Mouse (Mus musculus) neural tube, embryonic 13.5 days (tissue): ENCODE measurements around the gene Fggy. TPM values are rescaled to one million over a fixed set of nuclear protein-coding genes. Genes with fewer than 3 reads are reported as not detected.
A peak's percentile ranks its signal among the peaks of the same experiment; 100 is the strongest.

ENCODE experiments used
- ATAC-seq: fragments of 200-750 bp; cut with Nextera tagmentation; 2 replicates; pipeline ENCODE4 v1.8.0; 2017; ENCODE audit warnings: low read depth, mild to moderate bottlenecking, moderate TSS enrichment, moderate library complexity
- H3K27ac ChIP-seq: fragments of 300-500 bp; sonication (generic); replicated peaks from 2 replicates; pipeline ENCODE4 v1.5.1; 2015; ENCODE audit warnings: moderate library complexity, mild to moderate bottlenecking, inconsistent platforms
- H3K27me3 ChIP-seq: fragments of 300-500 bp; sonication (generic); 2 replicates; pipeline ENCODE4 v1.6.1; 2015; ENCODE audit warnings: mild to moderate bottlenecking, inconsistent platforms
- H3K36me3 ChIP-seq: fragments of 300-500 bp; sonication (generic); 2 replicates; pipeline ENCODE4 v1.6.1; 2015; ENCODE audit warnings: mild to moderate bottlenecking, inconsistent platforms
- H3K4me1 ChIP-seq: fragments of 300-500 bp; sonication (generic); replicated peaks from 2 replicates; pipeline ENCODE4 v1.6.1; 2015; ENCODE audit warnings: inconsistent platforms
- H3K4me2 ChIP-seq: fragments of 300-500 bp; sonication (generic); 2 replicates; pipeline ENCODE4 v1.6.1; 2015; ENCODE audit warnings: inconsistent platforms, mild to moderate bottlenecking, moderate library complexity
- H3K4me3 ChIP-seq: fragments of 300-500 bp; sonication (generic); 2 replicates; pipeline ENCODE4 v1.5.1; 2015; ENCODE audit warnings: mild to moderate bottlenecking, inconsistent platforms
- H3K9ac ChIP-seq: fragments of 300-500 bp; sonication (generic); 2 replicates; pipeline ENCODE4 v1.6.1; 2015; ENCODE audit warnings: moderate library complexity, mild to moderate bottlenecking, inconsistent platforms
- H3K9me3 ChIP-seq: fragments of 300-500 bp; sonication (generic); 2 replicates; pipeline ENCODE4 v1.6.1; 2016; ENCODE audit warnings: inconsistent platforms
- WGBS: fragments of 180-500 bp; shearing (Covaris S2); methylation state at CpG from one replicate; pipeline ENCODE4 v1.1.7; 2015; 5-methylcytosine and 5-hydroxymethylcytosine counted together
- polyA plus RNA-seq: library from polyadenylated mRNA; unstranded; fragments of >200 nt; fragmentation: Nextera tagmentation; extraction: Ambion mirVana; gene quantifications from 2 replicates; pipeline ENCODE4 v1.2.1, GENCODE M21; 2015

Gene Fggy
- polyA plus RNA-seq, 1 experiment from 2014 or later: 6.9 TPM

DNA sequence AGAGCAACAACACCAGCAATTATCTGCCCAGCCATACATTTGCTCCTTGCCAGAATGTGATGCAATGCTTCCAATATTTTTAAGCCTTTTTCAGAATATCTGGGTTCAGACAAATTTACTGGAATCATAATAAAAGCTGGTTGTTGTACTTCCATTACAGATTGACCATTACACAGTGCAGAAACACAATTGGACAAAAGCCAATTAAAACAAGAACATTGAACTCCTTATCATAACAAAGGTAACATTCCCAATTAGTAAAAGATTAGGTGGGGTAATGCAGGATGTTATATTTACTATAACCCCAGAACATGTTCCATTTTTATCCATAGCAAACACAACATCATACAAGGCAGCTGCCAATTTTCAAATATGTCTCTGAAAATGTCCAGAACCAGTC, 396.0 kb downstream of the Fggy start:
- H3K4me2 ChIP-seq: no peak overlapping the region
- H3K4me1 ChIP-seq: no peaks in the 10 kb centered on the region
- no peak overlapping the region for H3K27ac ChIP-seq
- H3K36me3 ChIP-seq: no peaks in the 10 kb centered on the region
- H3K9ac ChIP-seq: no peak overlapping the region
- no peaks in the 10 kb centered on the region for H3K27me3 ChIP-seq
- no peak overlapping the region for H3K4me3 ChIP-seq
- ATAC-seq: no peak
- no peaks in the 10 kb centered on the region for H3K9me3 ChIP-seq

DNA sequence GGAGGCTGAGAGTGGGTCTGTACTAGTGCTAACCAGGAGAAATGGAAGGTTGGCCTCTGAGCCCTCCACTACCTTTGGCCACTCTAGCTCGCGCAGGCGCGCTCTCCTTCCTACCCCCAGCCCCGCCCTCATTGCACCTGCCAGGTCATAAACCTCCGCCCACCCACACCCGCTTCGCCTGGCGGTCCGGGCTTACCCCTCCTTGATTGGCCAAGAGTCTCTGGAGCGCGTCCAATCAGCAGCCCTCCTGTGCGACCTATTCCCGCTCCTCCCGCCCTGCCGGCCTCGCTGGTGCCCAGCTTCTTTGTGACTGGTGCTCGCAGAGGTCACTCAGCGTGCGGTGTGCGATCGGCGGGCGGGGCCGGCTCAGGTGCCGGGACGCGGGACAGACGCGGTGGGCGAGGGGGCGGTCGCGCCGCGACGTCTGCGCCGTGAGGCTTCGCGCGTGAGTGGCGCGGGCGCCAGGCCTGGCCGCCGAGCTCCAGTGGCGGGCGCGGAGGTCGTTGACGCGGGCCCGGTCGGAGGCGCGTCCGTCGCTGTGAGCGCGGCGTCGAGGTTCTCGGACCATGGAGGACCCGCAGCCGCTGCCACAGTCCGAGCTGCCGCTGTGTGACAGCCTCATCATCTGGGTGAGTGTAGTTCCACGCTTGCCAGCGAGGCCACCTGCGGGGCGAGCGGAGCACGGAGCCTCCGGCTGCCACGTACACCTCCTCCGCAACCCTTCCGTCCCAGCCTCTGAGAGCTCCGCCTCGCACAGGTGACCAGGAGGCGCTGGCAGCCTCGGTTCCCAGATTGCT, 409.8 kb downstream of the Fggy start, which contains the start of gene Hook1:
Gene Hook1, plus strand, starts transcription at position 313 of the 797 bp plus-strand sequence.
- peak within 1 kb of the TSS; percentile 85 for H3K27ac ChIP-seq
- no peaks in the 10 kb centered on the region for H3K9me3 ChIP-seq
- H3K36me3 ChIP-seq: no peaks in the 10 kb centered on the region
- peak within 1 kb of the TSS; percentile 75 for H3K4me2 ChIP-seq
- peaks cover 14% of the 10 kb centered on the region for H3K4me1 ChIP-seq
- peak within 1 kb of the TSS; percentile 84 for H3K9ac ChIP-seq
- H3K4me3 ChIP-seq: peak within 1 kb of the TSS; percentile 65
- ATAC-seq: peak; percentile 100
- H3K27me3 ChIP-seq: no peaks in the 10 kb centered on the region
- WGBS: under 1% methylated on average over 81 of the region's 82 CpGs
